Mouse (Mus musculus) midbrain, postnatal 0 days (tissue): ENCODE data around the gene Lcn5. TPM values are rescaled to one million over a fixed set of nuclear protein-coding genes. Genes with fewer than 3 reads are reported as not detected.

ENCODE experiments used
- ATAC-seq: fragments of 200-750 bp; cut with Nextera tagmentation; 2 replicates; pipeline ENCODE4 v1.8.0; 2017; ENCODE audit warnings: moderate number of reproducible peaks, mild to moderate bottlenecking, moderate TSS enrichment, moderate library complexity; ENCODE audit not compliant: low FRiP score
- DNase-seq: peaks from one replicate; pipeline ENCODE4 v3.0.0-alpha.2; 2015; ENCODE audit warnings: low spot score
- H3K27ac ChIP-seq: fragments of 300-500 bp; sonication (generic); 2 replicates; pipeline ENCODE4 v1.5.1; 2014; ENCODE audit warnings: low read depth, mild to moderate bottlenecking, low read length, mixed read lengths
- H3K27me3 ChIP-seq: fragments of 300-500 bp; sonication (generic); 2 replicates; pipeline ENCODE4 v1.6.1; 2014; ENCODE audit warnings: low read length, control low read depth, mixed read lengths; ENCODE audit not compliant: insufficient read depth
- H3K36me3 ChIP-seq: fragments of 300-500 bp; sonication (generic); 2 replicates; pipeline ENCODE4 v1.6.1; 2014; ENCODE audit warnings: low read length, control low read depth, mixed read lengths; ENCODE audit not compliant: insufficient read depth
- H3K4me1 ChIP-seq: fragments of 300-500 bp; sonication (generic); 2 replicates; pipeline ENCODE4 v1.6.1; 2014; ENCODE audit warnings: mild to moderate bottlenecking, control low read depth, antibody characterized with exemption, low read length, mixed read lengths; ENCODE audit not compliant: insufficient read depth
- H3K4me2 ChIP-seq: fragments of 300-500 bp; sonication (generic); 2 replicates; pipeline ENCODE4 v1.6.1; 2014; ENCODE audit warnings: low read depth, mild to moderate bottlenecking, low read length, mixed read lengths; ENCODE audit not compliant: poor library complexity, severe bottlenecking
- H3K4me3 ChIP-seq: fragments of 300-500 bp; sonication (generic); 2 replicates; pipeline ENCODE4 v1.5.1; 2014; ENCODE audit warnings: low read depth, mild to moderate bottlenecking, low read length, moderate library complexity
- H3K9ac ChIP-seq: fragments of 300-500 bp; sonication (generic); replicated peaks from 2 replicates; pipeline ENCODE4 v1.6.1; 2014; ENCODE audit warnings: mild to moderate bottlenecking, low read length, moderate library complexity, mixed read lengths; ENCODE audit not compliant: poor library complexity, severe bottlenecking
- H3K9me3 ChIP-seq: fragments of 300-500 bp; sonication (generic); 2 replicates; pipeline ENCODE4 v1.6.1; 2016; ENCODE audit warnings: low read length, control low read depth
- CTCF ChIP-seq: IDR thresholded peaks from 2 replicates; pipeline ENCODE4 v1.5.1; 2016; ENCODE audit warnings: antibody characterized with exemption, mild to moderate bottlenecking
- WGBS: fragments of 180-500 bp; shearing (Covaris S2); extraction: QIAGEN DNeasy Blood & Tissue Kit; methylation state at CpG from one replicate; pipeline ENCODE4 v1.1.7; 2014; 5-methylcytosine and 5-hydroxymethylcytosine counted together
- polyA plus RNA-seq: library from polyadenylated mRNA; unstranded; fragments of >200 nt; fragmentation: Nextera tagmentation; extraction: Ambion mirVana; gene quantifications from 2 replicates; pipeline ENCODE4 v1.2.1, GENCODE M21; 2015
- total RNA-seq: library from RNA; depleted of rRNA; stranded (reverse); fragments of >200 nt; gene quantifications from 2 replicates; pipeline ENCODE4 v1.2.3, GENCODE M21; 2014

Lcn5 gene
- total and polyA plus RNA-seq, 2 experiments from 2014 or later: not detected

GRCm38 (mm10) chr2:25621229-25622200 is 36.2 kb upstream of the Lcn5 start, which contains the start of gene Tmem141:
Gene Tmem141, minus strand, starts transcription at chr2:25622005.
- H3K27me3 ChIP-seq: peaks cover 12% of the 10 kb centered on the region; the same call in 1 of the 2 replicates
- H3K4me3 ChIP-seq: peak within 1 kb of the TSS; percentile 46
- H3K36me3 ChIP-seq: no peaks in the 10 kb centered on the region
- peak within 1 kb of the TSS; percentile 27 for H3K27ac ChIP-seq
- peak; percentile 73 for TF ChIP-seq CTCF
- H3K4me1 ChIP-seq: peaks cover 5% of the 10 kb centered on the region; the same call in 1 of the 2 replicates
- ATAC-seq (peak; percentile 94), DNase-seq (peak; percentile 90)
- peak within 1 kb of the TSS; percentile 65 for H3K4me2 ChIP-seq
- peak within 1 kb of the TSS; percentile 56 for H3K9ac ChIP-seq
- no peaks in the 10 kb centered on the region for H3K9me3 ChIP-seq
- WGBS: 4% methylated on average over 34 of the region's 34 CpGs

GRCm38 (mm10) chr2:25625986-25626385 is 31.8 kb upstream of the Lcn5 start:
- 78% methylated on average over 5 of the region's 5 CpGs for WGBS
- Histone ChIP-seq H3K9me3 (no peaks in the 10 kb centered on the region), H3K36me3 (no peaks in the 10 kb centered on the region), H3K4me2 (no peak overlapping the region), H3K27me3 (no peaks in the 10 kb centered on the region), H3K4me3 (no peak overlapping the region), H3K9ac (no peak overlapping the region), H3K27ac (no peak overlapping the region), H3K4me1 (peaks cover 3% of the 10 kb centered on the region; the same call in 1 of the 2 replicates)
- DNase-seq (no peak), ATAC-seq (no peak)
- no peak for TF ChIP-seq CTCF

GRCm38 (mm10) chr2:25627811-25628210 is 29.9 kb upstream of the Lcn5 start, which contains the start of gene Fcna:
Gene Fcna, minus strand, starts transcription at chr2:25628030.
- TF ChIP-seq CTCF: no peak
- Histone ChIP-seq H3K9ac (no peak within 1 kb of the TSS), H3K9me3 (no peaks in the 10 kb centered on the region), H3K27ac (no peak within 1 kb of the TSS), H3K4me2 (no peak within 1 kb of the TSS), H3K36me3 (no peaks in the 10 kb centered on the region), H3K4me1 (no peaks in the 10 kb centered on the region), H3K27me3 (no peaks in the 10 kb centered on the region), H3K4me3 (no peak within 1 kb of the TSS)
- DNase-seq (no peak), ATAC-seq (no peak)
- WGBS: 82% methylated on average over 6 of the region's 6 CpGs

GRCm38 (mm10) chr2:25628738-25629137 is 29.0 kb upstream of the Lcn5 start:
- no peaks in the 10 kb centered on the region for H3K4me1 ChIP-seq
- ATAC-seq (no peak), DNase-seq (no peak)
- no peak overlapping the region for H3K4me3 ChIP-seq
- no peaks in the 10 kb centered on the region for H3K9me3 ChIP-seq
- no peak overlapping the region for H3K9ac ChIP-seq
- no peaks in the 10 kb centered on the region for H3K36me3 ChIP-seq
- TF ChIP-seq CTCF: no peak
- 63% methylated on average over 4 of the region's 4 CpGs for WGBS
- no peak overlapping the region for H3K27ac ChIP-seq
- no peaks in the 10 kb centered on the region for H3K27me3 ChIP-seq
- no peak overlapping the region for H3K4me2 ChIP-seq

GRCm38 (mm10) chr2:25633616-25634015 is 24.1 kb upstream of the Lcn5 start:
- no peak for ATAC-seq
- WGBS: 84% methylated on average over 3 of the region's 3 CpGs

GRCm38 (mm10) chr2:25634046-25634445 is 23.7 kb upstream of the Lcn5 start:
- no peak overlapping the region for H3K27ac ChIP-seq
- TF ChIP-seq CTCF: peak; percentile 20; the same call in 1 of the 2 replicates
- 50% methylated on average over 1 of the region's 1 CpGs for WGBS
- no peak overlapping the region for H3K4me3 ChIP-seq
- H3K4me2 ChIP-seq: no peak overlapping the region
- no peaks in the 10 kb centered on the region for H3K36me3 ChIP-seq
- DNase-seq (no peak), ATAC-seq (no peak)
- H3K4me1 ChIP-seq: no peaks in the 10 kb centered on the region
- no peak overlapping the region for H3K9ac ChIP-seq
- no peaks in the 10 kb centered on the region for H3K27me3 ChIP-seq
- H3K9me3 ChIP-seq: no peaks in the 10 kb centered on the region

More at GRCm38 (mm10) chr2:25633616-25634015, 24.1 kb upstream of the Lcn5 start:
- Histone ChIP-seq H3K36me3 (no peaks in the 10 kb centered on the region), H3K27ac (no peak overlapping the region), H3K9ac (no peak overlapping the region), H3K4me3 (no peak overlapping the region), H3K9me3 (no peaks in the 10 kb centered on the region), H3K4me2 (no peak overlapping the region), H3K27me3 (no peaks in the 10 kb centered on the region), H3K4me1 (no peaks in the 10 kb centered on the region)
- no peak for TF ChIP-seq CTCF
- DNase-seq: no peak
